Mouse (Mus musculus) left cerebral cortex, postnatal 25 days (tissue): Measurements from ENCODE around the gene Msantd2. TPM values are rescaled to one million over a fixed set of nuclear protein-coding genes. Genes with fewer than 3 reads are reported as not detected.

Source experiments
- DNase-seq, 2 experiments: peaks; one replicate each; pipeline ENCODE4 v3.0.0; 2022; ENCODE audit warnings: low spot score in 2 of 2, mixed read lengths in 1 of 2
- intact Hi-C: fragments of 180-260 bp; cut with DNase I; formaldehyde crosslinking; loops from one replicate; pipeline ENCODE4 v1.15.1; 2025
- total RNA-seq, 2 experiments: library from RNA; stranded (reverse); gene quantifications; 2 replicates each; pipeline ENCODE4 v1.2.3; 2021

Gene Msantd2
- total RNA-seq: 10 to 100 TPM; 20.9 to 23.0 TPM

- peak; percentile 85 to 89 for DNase-seq
- intact Hi-C loops: no loop called here
Measured at GRCm38 (mm10) chr9:37488611-37489396, at the start of gene Msantd2. Gene Msantd2, plus strand, starts transcription at chr9:37489319.

- intact Hi-C loops: no loop called here
- no peak for DNase-seq
Measured at GRCm38 (mm10) chr9:37452401-37452800, 36.7 kb upstream of the Msantd2 start.

GRCm38 (mm10) chr9:37453328-37453727, 35.8 kb upstream of the Msantd2 start:
- intact Hi-C loops: no loop called here
- no peak for DNase-seq

GRCm38 (mm10) chr9:37454011-37454492, 35.1 kb upstream of the Msantd2 start:
- intact Hi-C loops: no loop called here
- DNase-seq: no peak

GRCm38 (mm10) chr9:37454991-37455390, 34.1 kb upstream of the Msantd2 start:
- intact Hi-C loops: no loop called here
- no peak for DNase-seq

GRCm38 (mm10) chr9:37455868-37456267, 33.3 kb upstream of the Msantd2 start:
- no peak for DNase-seq
- intact Hi-C loops: loop anchor here (2.0 kb wide), 1 partner anchor 17 kb away; no protein-coding TSS in a partner anchor

- intact Hi-C loops: loop anchor here (2.0 kb wide), 1 partner anchor 18 kb away; no protein-coding TSS in a partner anchor
- peak; percentile 51 to 67 for DNase-seq
Measured at GRCm38 (mm10) chr9:37456481-37456910, 32.6 kb upstream of the Msantd2 start.

- intact Hi-C loops: loop anchor here (2.0 kb wide), 1 partner anchor 18 kb away; no protein-coding TSS in a partner anchor
- no peak for DNase-seq
Measured at GRCm38 (mm10) chr9:37457151-37457550, 32.0 kb upstream of the Msantd2 start.

- intact Hi-C loops: loop anchor here (2.0 kb wide), 2 partner anchors 29 to 85 kb away; no protein-coding TSS in a partner anchor
- no peak for DNase-seq
Measured at GRCm38 (mm10) chr9:37459665-37460042, 29.5 kb upstream of the Msantd2 start.

- intact Hi-C loops: loop anchor here (2.0 kb wide), 2 partner anchors 30 to 84 kb away; no protein-coding TSS in a partner anchor
- DNase-seq: peak; percentile 55 to 65
Measured at GRCm38 (mm10) chr9:37460043-37460960, 28.8 kb upstream of the Msantd2 start.

GRCm38 (mm10) chr9:37460961-37461340, 28.2 kb upstream of the Msantd2 start:
- no peak for DNase-seq
- intact Hi-C loops: loop anchor here (2.0 kb wide), 2 partner anchors 30 to 84 kb away; no protein-coding TSS in a partner anchor

GRCm38 (mm10) chr9:37461571-37461970, 27.5 kb upstream of the Msantd2 start:
- intact Hi-C loops: loop anchor here (2.0 kb wide), 2 partner anchors 31 to 83 kb away; no protein-coding TSS in a partner anchor
- DNase-seq: no peak

GRCm38 (mm10) chr9:37462764-37463163, 26.4 kb upstream of the Msantd2 start:
- peak in 1 of 2 experiments; percentile 67 for DNase-seq
- intact Hi-C loops: loop anchor here (1.0 kb wide), 1 partner anchor 155 kb away; no protein-coding TSS in a partner anchor

GRCm38 (mm10) chr9:37473611-37474125, 15.5 kb upstream of the Msantd2 start:
- intact Hi-C loops: no loop called here
- DNase-seq: no peak

GRCm38 (mm10) chr9:37474923-37475322, 14.2 kb upstream of the Msantd2 start:
- peak in 1 of 2 experiments; percentile 66 for DNase-seq
- intact Hi-C loops: no loop called here

- no peak for DNase-seq
- intact Hi-C loops: no loop called here
Measured at GRCm38 (mm10) chr9:37485146-37485545, 4.0 kb upstream of the Msantd2 start.

GRCm38 (mm10) chr9:37488041-37488440, 1.1 kb upstream of the Msantd2 start:
- intact Hi-C loops: no loop called here
- DNase-seq: no peak

- intact Hi-C loops: no loop called here
- peak; percentile 29 to 40 for DNase-seq
Measured at GRCm38 (mm10) chr9:37489446-37490120, 464 bp downstream of the Msantd2 start.

- intact Hi-C loops: no loop called here
- no peak for DNase-seq
Measured at GRCm38 (mm10) chr9:37495761-37496160, 6.6 kb downstream of the Msantd2 start.
